Mouse (Mus musculus) kidney, adult 2 months (tissue): ENCODE results near the gene Gpr75.

Experiments used
- CTCF ChIP-seq: fragments of 200-500 bp; conservative IDR thresholded peaks from 2 replicates; pipeline ENCODE4 v1.5.1; 2011; ENCODE audit warnings: low read depth, mild to moderate bottlenecking, control low read depth, low read length, moderate library complexity, mixed read lengths; ENCODE audit not compliant: insufficient read depth, insufficient read length
- POLR2A ChIP-seq: fragments of 200-500 bp; IDR thresholded peaks from one replicate; pipeline ENCODE4 v1.6.1; 2011; ENCODE audit warnings: low read depth, low read length, control low read depth

- no peak for TF ChIP-seq CTCF
- no peak for TF ChIP-seq POLR2A
Observed at GRCm38 (mm10) chr11:30920641-30921040, 35.5 kb downstream of the Gpr75 start.
